Mouse (Mus musculus): ENCODE results near the gene Tceal8. TPM values are rescaled to one million over a fixed set of nuclear protein-coding genes. Genes with fewer than 3 reads are reported as not detected.

Gene Tceal8
- polyA plus RNA-seq, 1 experiment, result 47.7 TPM

- no peak overlapping the region for H3K4me3 ChIP-seq
- H3K4me2 ChIP-seq (ENCODE audit: low read depth), result no peak overlapping the region
- H3K27me3 ChIP-seq (ENCODE audit: control insufficient read depth, insufficient read depth, insufficient read length), result no peaks in the 10 kb centered on the region
- no peak overlapping the region for H3ac ChIP-seq (ENCODE audit: control insufficient read depth, insufficient read length)
- TF ChIP-seq USF1 (IDR thresholded peaks at IDR 0.05; ENCODE audit: low read depth), result no peak
- no peak for TF ChIP-seq CEBPB (IDR thresholded peaks at IDR 0.05; ENCODE audit: insufficient read depth, poor library complexity, severe bottlenecking)
- no peak for TF ChIP-seq TCF3 (IDR thresholded peaks at IDR 0.05; ENCODE audit: insufficient read length, low read depth)
- TF ChIP-seq POLR2AphosphoS2 (IDR thresholded peaks at IDR 0.05; ENCODE audit: insufficient read length, low read depth), result no peak
- TF ChIP-seq MAX (IDR thresholded peaks at IDR 0.05; ENCODE audit: low read depth), result no peak
- TF ChIP-seq MYOG (IDR thresholded peaks at IDR 0.05; ENCODE audit: control insufficient read depth in 1 of 3, insufficient read depth in 1 of 3, insufficient read length in 2 of 3, low read depth in 2 of 3), result no peak
- no peak for TF ChIP-seq SRF (IDR thresholded peaks at IDR 0.05; ENCODE audit: control insufficient read depth, insufficient read length, low read depth)
- no peak for TF ChIP-seq POLR2A (IDR thresholded peaks at IDR 0.05; ENCODE audit: insufficient read length, low read depth)
- no peak for TF ChIP-seq E2F4 (IDR thresholded peaks at IDR 0.05; ENCODE audit: insufficient read depth)
- TF ChIP-seq TCF12 (IDR thresholded peaks at IDR 0.05; ENCODE audit: insufficient read depth, poor library complexity, severe bottlenecking), result no peak
- TF ChIP-seq REST (IDR thresholded peaks at IDR 0.05; ENCODE audit: insufficient read depth, insufficient read length), result no peak
- TF ChIP-seq MYOD1 (IDR thresholded peaks at IDR 0.05; ENCODE audit: control insufficient read depth in 1 of 3, insufficient read length in 2 of 3, low read depth in 2 of 3), result no peak
- H3K79me2 ChIP-seq (ENCODE audit: control insufficient read depth, insufficient read depth), result no peaks in the 10 kb centered on the region
- no peaks in the 10 kb centered on the region for H3K36me3 ChIP-seq (ENCODE audit: control insufficient read depth, insufficient read depth)
Observed at GRCm38 (mm10) chrX:136127744-136128064, 44.4 kb downstream of the Tceal8 start.

- TF ChIP-seq POLR2A (IDR thresholded peaks at IDR 0.05; ENCODE audit: insufficient read length, low read depth), result no peak
Observed at GRCm38 (mm10) chrX:136127038-136127743, 45.0 kb downstream of the Tceal8 start.

More at GRCm38 (mm10) chrX:136127038-136127743, 45.0 kb downstream of the Tceal8 start:
- H3K79me2 ChIP-seq (ENCODE audit: control insufficient read depth, insufficient read depth), result no peaks in the 10 kb centered on the region
- no peak overlapping the region for H3K4me3 ChIP-seq
- H3ac ChIP-seq (ENCODE audit: control insufficient read depth, insufficient read length), result no peak overlapping the region
- no peak overlapping the region for H3K4me2 ChIP-seq (ENCODE audit: low read depth)
- no peaks in the 10 kb centered on the region for H3K36me3 ChIP-seq (ENCODE audit: control insufficient read depth, insufficient read depth)
- no peaks in the 10 kb centered on the region for H3K27me3 ChIP-seq (ENCODE audit: control insufficient read depth, insufficient read depth, insufficient read length)

Other genes starting within 250 kb of the Tceal8 start
- 0.29 TPM for gene Arxes2, start 178.5 kb downstream of the Tceal8 start, polyA plus RNA-seq (2012; fragmentation: generic; extraction: Trizol)
- gene Arxes1, start 139.0 kb downstream of the Tceal8 start, polyA plus RNA-seq (2012; fragmentation: generic; extraction: Trizol), result not detected
- gene Bex2, start 104.1 kb downstream of the Tceal8 start, polyA plus RNA-seq (2012; fragmentation: generic; extraction: Trizol), result 2.9 TPM
- 23.8 TPM for gene Nxf3, start 87.1 kb downstream of the Tceal8 start, polyA plus RNA-seq (2012; fragmentation: generic; extraction: Trizol)
- gene Bex4, start 33.3 kb downstream of the Tceal8 start, polyA plus RNA-seq (2012; fragmentation: generic; extraction: Trizol), result not detected
- 17.5 TPM for gene Tceal5, start 31.5 kb upstream of the Tceal8 start, polyA plus RNA-seq (2012; fragmentation: generic; extraction: Trizol)
- 15.4 TPM for gene Tceal7, start 42.4 kb upstream of the Tceal8 start, polyA plus RNA-seq (2012; fragmentation: generic; extraction: Trizol)
- gene Bex1, start 43.2 kb upstream of the Tceal8 start, polyA plus RNA-seq (2012; fragmentation: generic; extraction: Trizol), result 12.6 TPM
- gene Tceal9, start 72.7 kb upstream of the Tceal8 start, polyA plus RNA-seq (2012; fragmentation: generic; extraction: Trizol), result 98.5 TPM
- gene Bex3, start 97.9 kb upstream of the Tceal8 start, polyA plus RNA-seq (2012; fragmentation: generic; extraction: Trizol), result 197 TPM